Mouse (Mus musculus): ENCODE data around the gene Nav2. TPM values are rescaled to one million over a fixed set of nuclear protein-coding genes. Genes with fewer than 3 reads are reported as not detected.

Nav2 gene
- total and polyA plus RNA-seq, 3 experiments, result under 0.01 TPM; not detected in 2

DNA sequence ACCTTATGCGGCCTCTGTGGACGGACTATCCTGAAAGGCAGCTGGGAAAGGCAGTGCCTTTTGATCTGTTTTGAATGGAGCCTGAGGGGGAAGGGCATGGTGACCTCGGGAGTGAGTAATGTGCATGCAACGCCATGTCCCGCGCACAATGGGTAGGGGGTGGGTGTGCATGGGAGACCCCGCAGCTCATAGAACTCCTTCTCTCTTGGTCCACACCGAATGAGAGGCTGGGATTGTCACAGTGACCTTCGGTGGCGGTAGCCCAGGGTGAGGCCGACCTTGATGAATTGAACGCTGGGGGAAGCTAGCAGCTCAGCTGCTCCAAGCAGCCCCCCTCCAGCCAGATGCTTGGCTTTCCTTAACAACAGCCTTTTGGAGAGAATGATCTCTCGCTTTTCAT, 86.7 kb downstream of the Nav2 start:
- no peak for DNase-seq (ENCODE audit: extremely low read depth)
- H3K4me2 ChIP-seq (ENCODE audit: insufficient read depth, low read depth, poor library complexity, severe bottlenecking), result no peak overlapping the region
- no peak overlapping the region for H3K27ac ChIP-seq (ENCODE audit: insufficient read depth, low read depth)
- H3K9ac ChIP-seq (ENCODE audit: insufficient read depth, low read depth), result no peak overlapping the region
- no peaks in the 10 kb centered on the region for H3K4me1 ChIP-seq (ENCODE audit: control insufficient read depth in 1 of 2, insufficient read depth in 2 of 2)
- H3K4me3 ChIP-seq (replicated peaks in 1 of 3; ENCODE audit: low read depth in 2 of 3, low read length in 2 of 3, poor library complexity in 1 of 3), result no peak overlapping the region
- dilution Hi-C loops (cut with MboI; ENCODE audit: extremely low pct_ligation_motif_present, extremely low pct_unique_long_range_greater_than_20kb, low sequenced_read_pairs), result no loop called here
- no peaks in the 10 kb centered on the region for H3K79me2 ChIP-seq (replicated peaks; ENCODE audit: control insufficient read depth, extremely low read depth, insufficient read depth, poor library complexity, severe bottlenecking)
- no peaks in the 10 kb centered on the region for H3K9me3 ChIP-seq (replicated peaks; ENCODE audit: low read length)
- no peak for TF ChIP-seq SIN3A (IDR thresholded peaks at IDR 0.05; ENCODE audit: low read length)
- TF ChIP-seq TCF12 (IDR thresholded peaks at IDR 0.05; ENCODE audit: low read depth, low read length), result no peak
- no peak for TF ChIP-seq CTCF (conservative IDR thresholded peaks at IDR 0.05 in 1 of 2, IDR thresholded peaks at IDR 0.05 in 1 of 2; ENCODE audit: low read depth in 2 of 2, low read length in 2 of 2)
- no peak for TF ChIP-seq EP300 (IDR thresholded peaks at IDR 0.05; ENCODE audit: low read length)
- no peak for TF ChIP-seq JUN (IDR thresholded peaks at IDR 0.05; ENCODE audit: insufficient read depth, low read depth, low read length)
- no peak for TF ChIP-seq PAX5 (IDR thresholded peaks at IDR 0.05; ENCODE audit: low read length)
- TF ChIP-seq MYC (IDR thresholded peaks at IDR 0.05; ENCODE audit: low read depth, low read length), result no peak
- no peak for TF ChIP-seq ETS1 (conservative IDR thresholded peaks at IDR 0.05; ENCODE audit: low read depth, low read length)
- TF ChIP-seq ELF1 (IDR thresholded peaks at IDR 0.05; ENCODE audit: low read depth, low read length), result no peak
- no peak for TF ChIP-seq E2F4 (IDR thresholded peaks at IDR 0.05; ENCODE audit: insufficient replicate concordance, low read depth, low read length)
- TF ChIP-seq POLR2AphosphoS2 (IDR thresholded peaks at IDR 0.05; ENCODE audit: low read depth, low read length), result no peak
- in situ Hi-C loops (cut with MboI; ENCODE audit: low pct_ligation_motif_present, low pct_unique_long_range_greater_than_20kb, low sequenced_read_pairs), result no loop called here
- H3K27me3 ChIP-seq (replicated peaks), result peaks cover 80% of the 10 kb centered on the region
- no peaks in the 10 kb centered on the region for H3K36me3 ChIP-seq (replicated peaks in 1 of 2; ENCODE audit: control insufficient read depth in 1 of 2, insufficient read depth in 1 of 2, low read length in 1 of 2)

DNA sequence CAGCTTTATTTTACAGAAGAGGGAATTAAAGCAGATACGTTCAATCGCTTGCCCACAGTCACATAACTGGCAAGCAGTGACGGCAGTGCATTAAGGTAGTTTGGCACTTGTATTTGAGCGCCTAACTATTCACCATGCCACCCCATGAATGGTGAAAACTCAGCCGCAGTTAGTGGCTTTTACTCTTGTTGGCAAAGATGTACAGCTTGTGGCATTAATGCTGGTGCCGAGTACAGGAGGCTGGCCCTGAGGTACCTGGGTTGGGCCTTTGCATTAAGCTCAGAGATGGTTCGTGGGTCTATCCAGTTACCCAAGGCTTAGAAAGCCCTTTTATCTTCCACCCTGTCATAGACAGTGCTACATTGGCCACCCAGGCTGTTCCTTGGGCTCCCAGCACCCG, 87.2 kb downstream of the Nav2 start:
- dilution Hi-C loops (cut with MboI; ENCODE audit: extremely low pct_ligation_motif_present, extremely low pct_unique_long_range_greater_than_20kb, low sequenced_read_pairs) (no loop called here), in situ Hi-C loops (cut with MboI; ENCODE audit: low pct_ligation_motif_present, low pct_unique_long_range_greater_than_20kb, low sequenced_read_pairs) (no loop called here)
- Histone ChIP-seq H3K4me3 (replicated peaks in 1 of 3; ENCODE audit: low read depth in 2 of 3, low read length in 2 of 3, poor library complexity in 1 of 3) (no peak overlapping the region), H3K9me3 (replicated peaks; ENCODE audit: low read length) (no peaks in the 10 kb centered on the region), H3K36me3 (replicated peaks in 1 of 2; ENCODE audit: control insufficient read depth in 1 of 2, insufficient read depth in 1 of 2, low read length in 1 of 2) (no peaks in the 10 kb centered on the region), H3K79me2 (replicated peaks; ENCODE audit: control insufficient read depth, extremely low read depth, insufficient read depth, poor library complexity, severe bottlenecking) (no peaks in the 10 kb centered on the region), H3K4me2 (ENCODE audit: insufficient read depth, low read depth, poor library complexity, severe bottlenecking) (no peak overlapping the region), H3K27me3 (replicated peaks) (peaks cover 77% of the 10 kb centered on the region), H3K9ac (ENCODE audit: insufficient read depth, low read depth) (no peak overlapping the region), H3K4me1 (ENCODE audit: control insufficient read depth in 1 of 2, insufficient read depth in 2 of 2) (no peaks in the 10 kb centered on the region), H3K27ac (ENCODE audit: insufficient read depth, low read depth) (no peak overlapping the region)
- DNase-seq (ENCODE audit: extremely low read depth), result no peak
- TF ChIP-seq TCF12 (IDR thresholded peaks at IDR 0.05; ENCODE audit: low read depth, low read length) (no peak), UBTF (IDR thresholded peaks at IDR 0.05; ENCODE audit: low read depth, low read length) (no peak), MAZ (IDR thresholded peaks at IDR 0.05; ENCODE audit: low read depth, low read length) (no peak), JUND (conservative IDR thresholded peaks at IDR 0.05; ENCODE audit: low read depth, low read length) (no peak), BHLHE40 (IDR thresholded peaks at IDR 0.05; ENCODE audit: low read depth, low read length) (no peak), SMC3 (IDR thresholded peaks at IDR 0.05; ENCODE audit: low read depth, low read length) (no peak), MAFK (IDR thresholded peaks at IDR 0.05; ENCODE audit: insufficient replicate concordance, low read length) (no peak), IRF4 (IDR thresholded peaks at IDR 0.05; ENCODE audit: low read depth, low read length) (no peak)
